Mouse (Mus musculus): ENCODE measurements around the gene Sirt7. TPM values are rescaled to one million over a fixed set of nuclear protein-coding genes. Genes with fewer than 3 reads are reported as not detected.

The Sirt7 gene
- polyA plus RNA-seq, 1 experiment = 10.8 TPM

DNA sequence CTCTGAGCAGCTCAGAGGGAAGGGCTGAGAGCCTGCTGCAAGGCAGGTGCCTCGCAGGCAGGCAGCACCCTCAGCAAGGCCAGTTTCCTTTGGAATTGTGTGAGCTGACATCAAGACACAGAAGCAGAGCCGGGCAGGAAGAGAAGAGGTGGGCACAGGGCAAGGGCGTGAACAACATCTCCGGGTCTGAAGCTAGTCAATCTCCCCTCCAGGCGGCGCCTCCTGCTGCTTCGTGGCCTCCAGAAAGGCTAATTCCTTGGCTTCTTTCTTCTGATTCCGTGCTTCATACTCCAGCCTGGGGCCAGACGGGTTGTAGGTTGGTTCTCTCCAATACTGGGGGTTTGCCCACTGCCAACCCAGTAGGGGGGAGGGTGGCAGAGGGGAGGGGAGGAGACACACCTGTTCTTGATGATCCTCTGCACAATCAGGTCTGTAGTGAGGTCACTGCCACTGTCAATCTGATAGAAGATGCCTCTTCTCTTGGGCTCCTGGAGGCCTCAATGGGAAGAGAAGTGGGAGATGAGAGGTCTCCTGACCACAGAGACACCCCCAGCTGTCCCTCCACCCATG lies 14.5 kb downstream of the Sirt7 start:
- no peaks in the 10 kb centered on the region for H3K27me3 ChIP-seq (ENCODE audit: control insufficient read depth, insufficient read depth, low read length, poor library complexity, severe bottlenecking)
- H3K36me3 ChIP-seq (ENCODE audit: control insufficient read depth, insufficient read depth, low read length, poor library complexity, severe bottlenecking) = peaks cover 18% of the 10 kb centered on the region

DNA sequence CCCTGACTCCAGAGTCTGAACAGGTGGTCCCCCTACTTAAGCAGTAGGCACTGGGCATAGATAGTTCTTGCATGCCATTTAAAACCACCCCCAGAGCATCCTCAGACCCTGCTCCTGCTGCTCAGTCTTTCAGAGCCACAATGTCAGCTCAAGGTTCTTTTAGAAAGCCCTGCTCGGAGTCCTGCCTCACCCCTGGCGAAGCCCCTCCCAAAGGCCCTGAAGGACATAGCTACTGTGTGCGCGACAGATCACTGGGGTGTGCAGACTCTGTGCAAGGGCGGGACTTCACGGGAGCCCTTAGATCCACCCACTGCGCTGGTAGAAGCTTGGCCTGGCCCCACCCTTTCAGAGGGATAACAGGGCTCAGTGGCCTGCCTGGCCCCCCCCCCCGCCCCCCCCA lies 15.8 kb downstream of the Sirt7 start:
- Histone ChIP-seq H3K9me3 (replicated peaks; ENCODE audit: control insufficient read depth, insufficient read depth, low read length, poor library complexity, severe bottlenecking) (no peaks in the 10 kb centered on the region), H3K4me3 (ENCODE audit: low read depth, low read length) (no peak overlapping the region), H3K9ac (ENCODE audit: low read depth, poor library complexity, severe bottlenecking) (no peak overlapping the region), H3K36me3 (ENCODE audit: control insufficient read depth, insufficient read depth, low read length, poor library complexity, severe bottlenecking) (peaks cover 17% of the 10 kb centered on the region), H3K27ac (ENCODE audit: insufficient read depth, low read length) (no peak overlapping the region), H3K4me1 (ENCODE audit: control insufficient read depth, insufficient read depth, low read length) (no peaks in the 10 kb centered on the region), H3K27me3 (ENCODE audit: control insufficient read depth, insufficient read depth, low read length, poor library complexity, severe bottlenecking) (no peaks in the 10 kb centered on the region)
- TF ChIP-seq CTCF (IDR thresholded peaks at IDR 0.05; ENCODE audit: low read depth, low read length) (no peak), POLR2A (IDR thresholded peaks at IDR 0.05; ENCODE audit: insufficient read depth, low read length) (no peak), EP300 (IDR thresholded peaks at IDR 0.05; ENCODE audit: insufficient read depth, low read depth, low read length) (no peak)

More for the DNA sequence above, 14.5 kb downstream of the Sirt7 start:
- Histone ChIP-seq H3K9me3 (replicated peaks; ENCODE audit: control insufficient read depth, insufficient read depth, low read length, poor library complexity, severe bottlenecking) (no peaks in the 10 kb centered on the region), H3K27ac (ENCODE audit: insufficient read depth, low read length) (no peak overlapping the region), H3K9ac (ENCODE audit: low read depth, poor library complexity, severe bottlenecking) (no peak overlapping the region), H3K4me1 (ENCODE audit: control insufficient read depth, insufficient read depth, low read length) (no peaks in the 10 kb centered on the region), H3K4me3 (ENCODE audit: low read depth, low read length) (no peak overlapping the region)
- TF ChIP-seq EP300 (IDR thresholded peaks at IDR 0.05; ENCODE audit: insufficient read depth, low read depth, low read length) (no peak), POLR2A (IDR thresholded peaks at IDR 0.05; ENCODE audit: insufficient read depth, low read length) (no peak), CTCF (IDR thresholded peaks at IDR 0.05; ENCODE audit: low read depth, low read length) (no peak)

DNA sequence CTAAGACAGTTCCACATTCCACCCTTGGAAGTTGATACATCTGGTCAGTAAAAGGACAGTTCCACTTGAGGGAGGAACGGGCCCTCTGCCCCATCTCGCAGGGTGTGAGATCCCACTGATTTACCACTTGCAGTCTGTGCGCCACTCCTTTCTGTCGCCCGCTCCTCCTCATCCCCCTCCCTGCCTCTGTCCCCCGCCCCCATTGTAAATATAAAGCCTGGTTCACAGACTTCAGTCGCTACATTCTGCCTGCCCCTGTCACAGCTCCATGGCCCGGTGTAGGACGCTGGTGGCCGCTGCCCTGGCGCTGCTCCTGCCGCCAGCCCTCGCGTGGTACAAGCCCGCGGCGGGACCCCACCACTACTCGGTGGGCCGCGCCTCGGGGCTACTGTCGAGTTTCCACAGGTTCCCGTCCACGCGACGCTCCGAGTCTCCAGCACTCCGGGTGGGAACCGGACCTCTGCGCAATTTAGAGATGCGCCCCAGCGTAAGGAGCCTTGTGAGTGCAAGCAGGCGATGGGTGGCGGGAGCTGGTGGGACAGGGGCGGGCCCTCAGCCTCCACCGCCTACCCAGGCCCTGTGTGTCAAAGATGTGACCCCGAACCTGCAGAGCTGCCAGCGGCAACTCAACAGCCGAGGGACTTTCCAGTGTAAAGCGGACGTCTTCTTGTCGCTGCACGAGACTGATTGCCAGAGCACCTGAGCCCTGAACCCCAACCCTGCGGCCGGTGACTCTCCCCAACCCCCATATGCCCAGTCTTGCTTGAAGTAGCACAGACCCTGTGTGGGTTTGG lies 16.6 kb downstream of the Sirt7 start, which contains the start of gene Npb:
Gene Npb, plus strand, starts transcription at position 237 of the 794 bp plus-strand sequence.
- Histone ChIP-seq H3K27me3 (ENCODE audit: control insufficient read depth, insufficient read depth, low read length, poor library complexity, severe bottlenecking) (no peaks in the 10 kb centered on the region), H3K4me1 (ENCODE audit: control insufficient read depth, insufficient read depth, low read length) (no peaks in the 10 kb centered on the region), H3K9me3 (replicated peaks; ENCODE audit: control insufficient read depth, insufficient read depth, low read length, poor library complexity, severe bottlenecking) (no peaks in the 10 kb centered on the region), H3K36me3 (ENCODE audit: control insufficient read depth, insufficient read depth, low read length, poor library complexity, severe bottlenecking) (peaks cover 22% of the 10 kb centered on the region), H3K27ac (ENCODE audit: insufficient read depth, low read length) (no peak within 1 kb of the TSS), H3K9ac (ENCODE audit: low read depth, poor library complexity, severe bottlenecking) (peak within 1 kb of the TSS; percentile 61), H3K4me3 (ENCODE audit: low read depth, low read length) (peak within 1 kb of the TSS; percentile 28)
- TF ChIP-seq CTCF (IDR thresholded peaks at IDR 0.05; ENCODE audit: low read depth, low read length) = no peak
- TF ChIP-seq POLR2A (IDR thresholded peaks at IDR 0.05; ENCODE audit: insufficient read depth, low read length) = no peak
- no peak for TF ChIP-seq EP300 (IDR thresholded peaks at IDR 0.05; ENCODE audit: insufficient read depth, low read depth, low read length)

DNA sequence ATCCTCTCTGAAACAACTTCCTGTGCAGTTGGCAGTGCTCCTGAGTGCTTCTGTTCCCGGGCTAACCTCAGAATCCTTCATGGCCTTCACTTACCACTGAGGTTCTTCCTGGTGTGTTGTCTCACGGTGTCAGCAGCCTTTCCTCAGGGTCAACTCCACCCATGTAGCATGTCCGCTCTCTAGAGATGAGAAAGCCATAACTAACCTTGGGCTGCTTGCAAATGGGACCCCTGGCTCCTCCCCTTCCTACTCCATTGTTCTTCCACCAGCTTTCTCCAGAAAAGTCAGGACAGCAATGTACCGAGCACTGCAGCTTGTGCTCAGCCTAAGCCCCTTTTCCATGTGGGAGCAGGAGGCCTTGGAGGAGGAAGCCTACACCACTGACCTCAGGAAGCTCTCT lies 18.3 kb downstream of the Sirt7 start:
- H3K4me3 ChIP-seq (ENCODE audit: low read depth, low read length) = no peak overlapping the region
- H3K36me3 ChIP-seq (ENCODE audit: control insufficient read depth, insufficient read depth, low read length, poor library complexity, severe bottlenecking) = peaks cover 23% of the 10 kb centered on the region

DNA sequence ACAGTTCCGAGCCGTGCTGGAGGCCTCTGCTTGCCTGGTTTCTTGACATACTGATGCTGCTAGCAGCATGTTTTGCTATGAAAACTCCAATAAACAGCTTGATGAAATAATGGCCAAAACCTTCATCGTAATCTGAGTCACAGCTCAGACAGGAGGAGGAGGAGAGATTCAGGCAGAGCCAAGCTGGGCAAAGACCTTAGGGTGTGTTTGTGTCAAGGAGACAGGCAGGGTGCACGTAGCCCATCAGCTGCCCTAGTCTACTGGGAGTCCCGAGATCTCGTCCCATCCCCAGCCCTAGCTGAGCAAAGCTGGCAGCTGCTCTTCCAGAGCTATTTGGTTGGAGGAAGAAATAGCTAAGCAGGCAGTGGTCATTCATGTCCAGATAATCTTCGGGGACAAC lies 19.4 kb downstream of the Sirt7 start:
- Histone ChIP-seq H3K9me3 (replicated peaks; ENCODE audit: control insufficient read depth, insufficient read depth, low read length, poor library complexity, severe bottlenecking) (no peaks in the 10 kb centered on the region), H3K36me3 (ENCODE audit: control insufficient read depth, insufficient read depth, low read length, poor library complexity, severe bottlenecking) (peaks cover 24% of the 10 kb centered on the region), H3K4me1 (ENCODE audit: control insufficient read depth, insufficient read depth, low read length) (no peaks in the 10 kb centered on the region), H3K27ac (ENCODE audit: insufficient read depth, low read length) (no peak overlapping the region), H3K9ac (ENCODE audit: low read depth, poor library complexity, severe bottlenecking) (no peak overlapping the region), H3K27me3 (ENCODE audit: control insufficient read depth, insufficient read depth, low read length, poor library complexity, severe bottlenecking) (no peaks in the 10 kb centered on the region), H3K4me3 (ENCODE audit: low read depth, low read length) (no peak overlapping the region)
- no peak for TF ChIP-seq POLR2A (IDR thresholded peaks at IDR 0.05; ENCODE audit: insufficient read depth, low read length)
- TF ChIP-seq CTCF (IDR thresholded peaks at IDR 0.05; ENCODE audit: low read depth, low read length) = no peak
- no peak for TF ChIP-seq EP300 (IDR thresholded peaks at IDR 0.05; ENCODE audit: insufficient read depth, low read depth, low read length)

More for the DNA sequence above, 18.3 kb downstream of the Sirt7 start:
- Histone ChIP-seq H3K9ac (ENCODE audit: low read depth, poor library complexity, severe bottlenecking) (no peak overlapping the region), H3K4me1 (ENCODE audit: control insufficient read depth, insufficient read depth, low read length) (no peaks in the 10 kb centered on the region), H3K9me3 (replicated peaks; ENCODE audit: control insufficient read depth, insufficient read depth, low read length, poor library complexity, severe bottlenecking) (no peaks in the 10 kb centered on the region), H3K27me3 (ENCODE audit: control insufficient read depth, insufficient read depth, low read length, poor library complexity, severe bottlenecking) (no peaks in the 10 kb centered on the region), H3K27ac (ENCODE audit: insufficient read depth, low read length) (no peak overlapping the region)
- TF ChIP-seq EP300 (IDR thresholded peaks at IDR 0.05; ENCODE audit: insufficient read depth, low read depth, low read length) = no peak
- TF ChIP-seq CTCF (IDR thresholded peaks at IDR 0.05; ENCODE audit: low read depth, low read length) = no peak
- no peak for TF ChIP-seq POLR2A (IDR thresholded peaks at IDR 0.05; ENCODE audit: insufficient read depth, low read length)

DNA sequence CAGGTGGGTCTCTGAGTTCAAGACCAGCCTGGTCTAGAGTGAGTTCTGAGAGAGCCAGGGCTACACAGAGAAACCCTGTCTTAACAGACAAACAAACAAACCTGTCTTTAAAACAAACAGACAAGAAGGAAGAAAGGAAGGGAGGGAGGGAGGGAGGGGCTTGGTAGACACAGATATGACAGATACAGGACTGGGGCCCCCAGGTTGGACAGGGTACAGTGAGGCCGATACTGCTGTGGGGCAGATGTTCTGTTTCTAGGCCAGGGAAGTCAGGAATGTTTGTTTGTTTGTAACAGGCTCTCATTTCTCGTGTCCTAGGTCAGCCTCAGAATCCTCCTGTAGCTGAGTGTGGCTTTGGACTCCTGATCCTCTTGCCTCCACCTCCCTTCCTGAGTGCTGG lies 21.5 kb downstream of the Sirt7 start:
- H3K27ac ChIP-seq (ENCODE audit: insufficient read depth, low read length) = no peak overlapping the region
- no peak for TF ChIP-seq CTCF (IDR thresholded peaks at IDR 0.05; ENCODE audit: low read depth, low read length)
- TF ChIP-seq EP300 (IDR thresholded peaks at IDR 0.05; ENCODE audit: insufficient read depth, low read depth, low read length) = no peak
- no peak for TF ChIP-seq POLR2A (IDR thresholded peaks at IDR 0.05; ENCODE audit: insufficient read depth, low read length)
- peaks cover 24% of the 10 kb centered on the region for H3K36me3 ChIP-seq (ENCODE audit: control insufficient read depth, insufficient read depth, low read length, poor library complexity, severe bottlenecking)
- no peak overlapping the region for H3K9ac ChIP-seq (ENCODE audit: low read depth, poor library complexity, severe bottlenecking)
- no peaks in the 10 kb centered on the region for H3K27me3 ChIP-seq (ENCODE audit: control insufficient read depth, insufficient read depth, low read length, poor library complexity, severe bottlenecking)
- no peak overlapping the region for H3K4me3 ChIP-seq (ENCODE audit: low read depth, low read length)
- H3K9me3 ChIP-seq (replicated peaks; ENCODE audit: control insufficient read depth, insufficient read depth, low read length, poor library complexity, severe bottlenecking) = no peaks in the 10 kb centered on the region
- no peaks in the 10 kb centered on the region for H3K4me1 ChIP-seq (ENCODE audit: control insufficient read depth, insufficient read depth, low read length)
